Mouse (Mus musculus): ENCODE results near the gene Plpp3. TPM values are rescaled to one million over a fixed set of nuclear protein-coding genes. Genes with fewer than 3 reads are reported as not detected.

Gene Plpp3
- polyA plus RNA-seq, 1 experiment from 2014 or later: 46.0 TPM

GRCm38 (mm10) chr4:105205045-105205851, 48.1 kb downstream of the Plpp3 start:
- peak; percentile 53 for ATAC-seq
- Histone ChIP-seq H3K4me2 (ENCODE audit: low read depth, low read length) (peak overlapping the region; percentile 26; the same call in 1 of the 2 replicates), H3K9ac (ENCODE audit: low read depth, low read length) (peak overlapping the region; percentile 35; the same call in 1 of the 2 replicates), H3K36me3 (ENCODE audit: control insufficient read depth, insufficient read depth, low read length) (no peaks in the 10 kb centered on the region), H3K27ac (ENCODE audit: low read length) (peak overlapping the region; percentile 53), H3K27me3 (replicated peaks; ENCODE audit: control insufficient read depth, insufficient read depth, low read length) (no peaks in the 10 kb centered on the region), H3K4me3 (ENCODE audit: low read length) (no peak overlapping the region), H3K9me3 (ENCODE audit: control insufficient read depth, low read length) (no peaks in the 10 kb centered on the region), H3K4me1 (ENCODE audit: control insufficient read depth, insufficient read depth, low read length) (peaks cover 62% of the 10 kb centered on the region)
- 28% methylated on average over 15 of the region's 15 CpGs for WGBS

GRCm38 (mm10) chr4:105206102-105206501, 49.0 kb downstream of the Plpp3 start:
- peaks cover 3% of the 10 kb centered on the region; the same call in 1 of the 2 replicates for H3K36me3 ChIP-seq (ENCODE audit: control insufficient read depth, insufficient read depth, low read length)
- peaks cover 57% of the 10 kb centered on the region for H3K4me1 ChIP-seq (ENCODE audit: control insufficient read depth, insufficient read depth, low read length)
- H3K9ac ChIP-seq (ENCODE audit: low read depth, low read length): peak overlapping the region; percentile 35; the same call in 1 of the 2 replicates
- peak overlapping the region; percentile 53; the same call in 1 of the 2 replicates for H3K27ac ChIP-seq (ENCODE audit: low read length)
- H3K9me3 ChIP-seq (ENCODE audit: control insufficient read depth, low read length): no peaks in the 10 kb centered on the region
- 57% methylated on average over 6 of the region's 6 CpGs for WGBS
- no peak overlapping the region for H3K4me3 ChIP-seq (ENCODE audit: low read length)
- H3K27me3 ChIP-seq (replicated peaks; ENCODE audit: control insufficient read depth, insufficient read depth, low read length): no peaks in the 10 kb centered on the region
- ATAC-seq: no peak
- H3K4me2 ChIP-seq (ENCODE audit: low read depth, low read length): no peak overlapping the region

GRCm38 (mm10) chr4:105206995-105207394, 49.8 kb downstream of the Plpp3 start:
- WGBS: 42% methylated on average over 8 of the region's 8 CpGs
- Histone ChIP-seq H3K27ac (ENCODE audit: low read length) (peak overlapping the region; percentile 34), H3K36me3 (ENCODE audit: control insufficient read depth, insufficient read depth, low read length) (peaks cover 3% of the 10 kb centered on the region; the same call in 1 of the 2 replicates), H3K9ac (ENCODE audit: low read depth, low read length) (0 out of 2 replicates have a peak overlapping the region, but pooled peaks have one; percentile 44), H3K27me3 (replicated peaks; ENCODE audit: control insufficient read depth, insufficient read depth, low read length) (no peaks in the 10 kb centered on the region), H3K4me1 (ENCODE audit: control insufficient read depth, insufficient read depth, low read length) (peaks cover 55% of the 10 kb centered on the region), H3K4me3 (ENCODE audit: low read length) (no peak overlapping the region), H3K4me2 (ENCODE audit: low read depth, low read length) (no peak overlapping the region), H3K9me3 (ENCODE audit: control insufficient read depth, low read length) (no peaks in the 10 kb centered on the region)
- peak; percentile 21 for ATAC-seq

GRCm38 (mm10) chr4:105207641-105208040, 50.5 kb downstream of the Plpp3 start:
- Histone ChIP-seq H3K27me3 (replicated peaks; ENCODE audit: control insufficient read depth, insufficient read depth, low read length) (no peaks in the 10 kb centered on the region), H3K4me3 (ENCODE audit: low read length) (no peak overlapping the region), H3K9ac (ENCODE audit: low read depth, low read length) (no peak overlapping the region), H3K4me1 (ENCODE audit: control insufficient read depth, insufficient read depth, low read length) (peaks cover 54% of the 10 kb centered on the region), H3K4me2 (ENCODE audit: low read depth, low read length) (no peak overlapping the region), H3K9me3 (ENCODE audit: control insufficient read depth, low read length) (no peaks in the 10 kb centered on the region), H3K27ac (ENCODE audit: low read length) (peak overlapping the region; percentile 34; the same call in 1 of the 2 replicates), H3K36me3 (ENCODE audit: control insufficient read depth, insufficient read depth, low read length) (peaks cover 3% of the 10 kb centered on the region; the same call in 1 of the 2 replicates)
- 84% methylated on average over 4 of the region's 4 CpGs for WGBS
- ATAC-seq: no peak

DNA sequence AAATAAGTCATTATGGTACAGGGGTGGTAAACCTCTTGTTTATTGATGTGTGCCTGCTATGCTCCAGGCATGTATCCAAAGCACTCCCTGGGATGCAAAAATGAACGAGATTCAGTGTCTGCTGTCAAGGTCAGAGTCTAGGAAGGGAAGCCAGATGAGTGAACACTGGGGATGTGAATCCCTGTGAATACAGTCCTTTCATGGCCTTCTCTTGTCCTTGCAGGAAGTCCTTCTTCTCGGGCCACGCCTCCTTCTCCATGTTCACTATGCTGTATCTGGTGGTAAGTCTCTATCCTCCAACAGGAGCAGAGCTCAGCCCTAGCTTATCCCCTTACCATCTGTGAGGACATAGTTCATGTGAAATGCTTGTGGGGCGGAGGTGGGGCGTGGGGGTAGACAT, 51.8 kb downstream of the Plpp3 start:
- H3K9me3 ChIP-seq (ENCODE audit: control insufficient read depth, low read length): no peaks in the 10 kb centered on the region
- no peak overlapping the region for H3K4me3 ChIP-seq (ENCODE audit: low read length)
- no peak overlapping the region for H3K27ac ChIP-seq (ENCODE audit: low read length)
- no peaks in the 10 kb centered on the region for H3K27me3 ChIP-seq (replicated peaks; ENCODE audit: control insufficient read depth, insufficient read depth, low read length)
- H3K9ac ChIP-seq (ENCODE audit: low read depth, low read length): no peak overlapping the region
- 87% methylated on average over 5 of the region's 5 CpGs for WGBS
- no peak overlapping the region for H3K4me2 ChIP-seq (ENCODE audit: low read depth, low read length)
- peak; percentile 27; the same call in 1 of the 2 replicates for ATAC-seq
- peaks cover 45% of the 10 kb centered on the region for H3K4me1 ChIP-seq (ENCODE audit: control insufficient read depth, insufficient read depth, low read length)
- H3K36me3 ChIP-seq (ENCODE audit: control insufficient read depth, insufficient read depth, low read length): peaks cover 3% of the 10 kb centered on the region; the same call in 1 of the 2 replicates

DNA sequence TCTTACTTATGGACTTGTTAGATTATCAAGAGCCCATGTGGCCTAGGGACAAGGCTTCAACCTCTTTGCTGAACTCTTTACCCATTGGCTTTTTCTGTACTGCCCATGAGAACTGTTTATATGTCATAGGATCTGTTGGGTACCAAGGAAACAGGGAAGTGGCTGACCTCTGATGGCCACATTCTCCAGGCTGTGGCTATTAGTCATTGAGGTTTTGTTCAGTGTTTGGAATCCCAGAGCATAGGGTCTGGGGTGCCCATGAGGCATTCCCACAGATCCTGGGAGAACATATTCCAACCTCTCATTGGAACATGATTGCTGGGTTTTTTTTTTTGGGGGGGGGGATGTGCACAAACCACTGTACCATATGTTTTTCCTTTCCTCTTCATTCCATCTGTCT, 56.2 kb downstream of the Plpp3 start:
- Histone ChIP-seq H3K4me3 (ENCODE audit: low read length) (no peak overlapping the region), H3K4me2 (ENCODE audit: low read depth, low read length) (no peak overlapping the region), H3K9me3 (ENCODE audit: control insufficient read depth, low read length) (no peaks in the 10 kb centered on the region), H3K9ac (ENCODE audit: low read depth, low read length) (no peak overlapping the region), H3K27me3 (replicated peaks; ENCODE audit: control insufficient read depth, insufficient read depth, low read length) (no peaks in the 10 kb centered on the region), H3K27ac (ENCODE audit: low read length) (no peak overlapping the region), H3K36me3 (ENCODE audit: control insufficient read depth, insufficient read depth, low read length) (peaks cover 3% of the 10 kb centered on the region; the same call in 1 of the 2 replicates), H3K4me1 (ENCODE audit: control insufficient read depth, insufficient read depth, low read length) (peaks cover 23% of the 10 kb centered on the region)
- no peak for ATAC-seq

DNA sequence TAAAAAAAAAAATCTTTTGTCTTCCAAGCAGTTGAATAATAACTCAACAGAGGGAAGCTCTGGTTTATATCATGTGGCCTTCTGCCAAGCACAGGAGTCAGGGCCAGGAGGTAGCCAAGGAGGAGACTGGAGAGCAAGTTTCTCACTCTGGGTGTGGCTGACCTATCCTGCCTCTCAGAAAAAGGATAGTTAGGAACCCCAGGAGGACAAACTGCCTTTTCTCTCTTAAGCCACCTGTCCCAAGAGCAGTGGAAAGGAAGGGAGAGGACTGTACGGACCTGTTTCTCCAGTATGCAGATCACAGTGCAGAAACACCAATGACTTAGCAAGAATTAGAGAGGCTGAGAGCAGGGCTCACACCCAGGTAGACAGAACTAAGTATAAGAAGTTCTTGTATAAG, 57.3 kb downstream of the Plpp3 start:
- Histone ChIP-seq H3K27ac (ENCODE audit: low read length) (peak overlapping the region; percentile 7; the same call in 1 of the 2 replicates), H3K4me1 (ENCODE audit: control insufficient read depth, insufficient read depth, low read length) (peaks cover 22% of the 10 kb centered on the region)

DNA sequence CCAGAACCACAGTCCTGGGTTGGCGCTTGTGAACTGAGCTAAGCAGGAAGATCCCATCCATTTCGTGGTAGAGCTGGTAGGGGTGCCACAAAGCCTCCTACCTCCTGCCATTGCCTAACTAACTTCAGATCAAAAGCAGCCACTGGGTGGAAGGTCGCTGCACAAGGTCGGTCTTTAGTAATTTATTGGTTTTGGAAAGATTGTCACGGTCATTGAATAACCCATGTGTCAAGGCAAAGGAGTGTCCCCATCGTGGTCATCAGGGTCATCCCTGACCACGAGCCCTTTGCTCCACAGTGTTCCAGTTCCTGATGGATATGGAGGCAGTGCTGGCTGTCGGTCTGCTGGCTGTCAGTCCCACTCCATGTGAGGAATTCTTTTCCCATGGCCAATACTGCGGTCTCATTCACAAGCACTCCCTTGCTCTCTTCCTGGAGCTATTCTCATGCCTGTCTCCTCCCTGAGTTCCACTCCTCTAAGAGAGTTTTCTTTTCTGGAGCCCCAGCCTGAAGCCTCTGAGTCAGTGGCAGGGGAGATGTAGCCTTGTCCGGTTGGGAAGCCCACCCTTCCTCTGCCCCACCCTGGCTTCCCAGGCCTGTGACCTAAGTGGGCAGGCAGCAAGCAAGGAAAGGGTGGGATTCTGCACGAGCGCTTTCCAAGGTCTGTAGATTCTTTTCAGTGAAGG, 58.7 kb downstream of the Plpp3 start:
- H3K36me3 ChIP-seq (ENCODE audit: control insufficient read depth, insufficient read depth, low read length): peaks cover 2% of the 10 kb centered on the region
- no peak overlapping the region for H3K27ac ChIP-seq (ENCODE audit: low read length)
- H3K27me3 ChIP-seq (replicated peaks; ENCODE audit: control insufficient read depth, insufficient read depth, low read length): no peaks in the 10 kb centered on the region
- ATAC-seq: no peak
- no peak overlapping the region for H3K9ac ChIP-seq (ENCODE audit: low read depth, low read length)
- H3K9me3 ChIP-seq (ENCODE audit: control insufficient read depth, low read length): no peaks in the 10 kb centered on the region
- WGBS: 79% methylated on average over 12 of the region's 12 CpGs
- no peak overlapping the region for H3K4me3 ChIP-seq (ENCODE audit: low read length)
- no peak overlapping the region for H3K4me2 ChIP-seq (ENCODE audit: low read depth, low read length)
- H3K4me1 ChIP-seq (ENCODE audit: control insufficient read depth, insufficient read depth, low read length): peaks cover 16% of the 10 kb centered on the region

More for the DNA sequence above, 57.3 kb downstream of the Plpp3 start:
- Histone ChIP-seq H3K4me3 (ENCODE audit: low read length) (no peak overlapping the region), H3K9me3 (ENCODE audit: control insufficient read depth, low read length) (no peaks in the 10 kb centered on the region), H3K4me2 (ENCODE audit: low read depth, low read length) (no peak overlapping the region), H3K27me3 (replicated peaks; ENCODE audit: control insufficient read depth, insufficient read depth, low read length) (no peaks in the 10 kb centered on the region), H3K36me3 (ENCODE audit: control insufficient read depth, insufficient read depth, low read length) (peaks cover 3% of the 10 kb centered on the region; the same call in 1 of the 2 replicates), H3K9ac (ENCODE audit: low read depth, low read length) (no peak overlapping the region)
- ATAC-seq: peak; percentile 85
- 38% methylated on average over 1 of the region's 1 CpGs for WGBS

GRCm38 (mm10) chr4:105218202-105218601, 61.1 kb downstream of the Plpp3 start:
- no peaks in the 10 kb centered on the region for H3K27me3 ChIP-seq (replicated peaks; ENCODE audit: control insufficient read depth, insufficient read depth, low read length)
- 84% methylated on average over 10 of the region's 10 CpGs for WGBS
- no peaks in the 10 kb centered on the region for H3K9me3 ChIP-seq (ENCODE audit: control insufficient read depth, low read length)
- no peak for ATAC-seq
- H3K9ac ChIP-seq (ENCODE audit: low read depth, low read length): no peak overlapping the region
- no peaks in the 10 kb centered on the region; the same call in 1 of the 2 replicates for H3K36me3 ChIP-seq (ENCODE audit: control insufficient read depth, insufficient read depth, low read length)
- no peak overlapping the region for H3K4me2 ChIP-seq (ENCODE audit: low read depth, low read length)
- no peak overlapping the region for H3K4me3 ChIP-seq (ENCODE audit: low read length)
- H3K4me1 ChIP-seq (ENCODE audit: control insufficient read depth, insufficient read depth, low read length): peaks cover 20% of the 10 kb centered on the region
- H3K27ac ChIP-seq (ENCODE audit: low read length): no peak overlapping the region
